Mouse (Mus musculus) MN1 (cell line): ENCODE results near the gene Rasgrp3.
"Not testable (repeated sequence)": the region's sequence is repeated elsewhere in the genome, so short reads cannot be mapped to it uniquely, and the experiment has no call there.

Source experiments
- DNase-seq: peaks from one replicate; pipeline ENCODE4 v3.0.0-alpha.2; 2016; ENCODE audit warnings: low spot score

Rasgrp3 gene

GRCm38 (mm10) chr17:75435599-75435998 is at the start of gene Rasgrp3:
Gene Rasgrp3 (plus strand): TSS chr17:75435896.
- DNase-seq = no peak

GRCm38 (mm10) chr17:75388402-75388801 is 47.3 kb upstream of the Rasgrp3 start:
- no peak for DNase-seq

DNA sequence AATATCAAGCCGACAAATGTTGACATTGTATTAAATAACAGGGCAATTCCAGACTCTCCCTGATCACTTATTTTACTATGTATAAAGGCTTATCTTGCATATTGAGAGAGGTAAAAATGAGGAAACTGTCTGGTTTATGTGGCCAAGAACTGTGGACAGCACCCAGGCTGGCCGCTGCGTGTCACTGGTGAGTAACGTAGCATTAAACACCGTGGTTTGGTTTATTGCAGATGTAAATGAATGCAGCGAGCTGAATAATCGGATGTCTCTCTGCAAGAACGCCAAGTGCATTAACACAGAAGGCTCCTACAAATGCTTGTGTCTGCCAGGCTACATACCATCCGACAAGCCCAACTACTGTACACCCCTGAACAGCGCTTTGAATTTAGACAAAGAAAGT is 45.6 kb upstream of the Rasgrp3 start:
- no peak for DNase-seq

DNA sequence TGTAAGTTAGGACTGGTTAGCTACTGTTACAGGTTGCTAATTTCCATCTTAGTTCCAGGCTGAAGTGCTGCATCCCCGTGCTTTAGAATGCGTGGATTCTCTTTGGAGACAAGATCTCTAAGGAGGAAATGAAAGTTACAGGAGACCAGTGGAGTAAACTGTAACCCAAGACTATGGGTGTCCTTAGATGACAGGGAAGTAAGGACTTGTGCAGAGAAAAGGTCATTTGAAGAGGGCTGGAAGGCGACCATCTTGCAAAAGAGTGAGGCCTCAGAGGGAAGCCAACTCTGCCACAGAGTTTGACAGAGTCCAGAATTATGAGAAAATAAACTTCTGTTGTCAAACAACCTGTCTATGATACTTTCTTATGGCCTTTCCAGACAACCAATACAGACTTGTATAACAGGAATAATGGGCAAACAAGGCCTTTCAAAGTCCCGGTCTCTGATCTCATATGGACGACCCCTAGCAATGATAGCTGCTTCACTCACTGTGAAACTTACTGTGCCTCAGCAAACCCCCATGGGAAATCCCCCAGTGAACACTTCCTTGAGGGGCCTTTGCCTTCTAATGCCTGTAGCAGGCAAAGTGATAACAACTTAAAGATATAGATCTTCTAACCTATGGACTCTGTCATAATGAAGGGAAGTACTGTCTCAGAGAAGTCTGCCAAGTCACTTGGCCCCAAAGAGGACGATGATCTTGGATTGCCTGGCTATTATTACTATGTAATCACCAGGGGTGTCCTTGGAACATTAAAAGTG is 44.1 kb upstream of the Rasgrp3 start:
- no peak for DNase-seq

DNA sequence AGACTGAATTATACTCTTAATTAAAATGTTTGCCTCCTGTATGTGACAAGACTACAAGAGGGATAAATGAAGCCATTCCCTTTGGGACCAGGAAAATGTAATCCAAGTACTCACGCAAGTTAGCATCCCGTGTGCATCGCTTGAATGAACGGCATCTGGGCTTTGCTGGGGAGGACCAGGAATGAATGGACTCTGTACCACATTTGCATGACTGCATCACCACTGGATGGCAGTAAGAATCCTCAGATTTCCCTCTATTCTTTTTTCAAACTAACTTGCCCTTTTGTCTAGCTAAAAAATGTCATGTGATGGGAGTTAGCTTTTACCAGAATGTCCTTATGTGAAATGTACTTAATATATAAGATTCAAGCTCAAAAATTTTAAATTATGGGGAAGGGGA is 29.3 kb upstream of the Rasgrp3 start:
- no peak for DNase-seq

DNA sequence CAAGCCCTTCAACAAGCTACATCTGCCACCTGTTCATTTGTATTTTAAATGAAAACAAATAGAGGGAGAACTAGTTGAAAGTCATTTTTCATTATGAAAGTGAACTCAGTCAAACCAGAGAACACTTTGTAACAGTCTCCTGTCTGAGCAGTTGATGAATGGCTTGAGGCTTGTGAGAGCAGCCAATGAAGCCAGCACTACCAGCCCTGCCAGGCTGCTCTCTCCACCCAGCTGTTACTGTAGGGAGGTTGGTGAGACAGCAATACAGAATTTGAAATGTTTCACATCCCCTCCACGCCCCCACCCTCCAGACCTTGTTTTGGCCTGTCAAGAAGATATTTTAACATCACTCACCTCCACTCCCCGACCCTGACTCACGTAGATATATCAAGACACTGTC is 18.8 kb upstream of the Rasgrp3 start:
- DNase-seq = no peak

DNA sequence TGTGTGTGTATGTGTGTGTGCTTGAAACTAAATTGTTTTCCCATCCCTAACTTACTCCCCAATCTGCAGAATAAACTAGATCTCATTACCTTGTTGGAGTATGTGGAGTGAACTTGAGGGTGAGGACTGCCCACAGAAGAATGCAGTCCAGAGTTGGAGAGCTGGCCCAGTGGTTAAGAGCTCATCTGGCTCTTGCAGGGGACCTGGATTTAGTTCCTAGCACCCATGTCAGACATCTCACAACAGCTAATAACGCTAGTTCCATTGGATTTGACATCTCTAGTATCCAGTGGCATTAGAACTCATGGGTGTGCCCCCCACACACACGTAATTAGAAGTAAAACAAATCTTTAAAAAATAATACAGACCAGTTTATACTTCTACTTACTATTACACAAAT is 1.5 kb upstream of the Rasgrp3 start:
- no peak for DNase-seq

- no peak for DNase-seq
These were observed 825 bp upstream of the Rasgrp3 start for GRCm38 (mm10) chr17:75434871-75435270.

DNA sequence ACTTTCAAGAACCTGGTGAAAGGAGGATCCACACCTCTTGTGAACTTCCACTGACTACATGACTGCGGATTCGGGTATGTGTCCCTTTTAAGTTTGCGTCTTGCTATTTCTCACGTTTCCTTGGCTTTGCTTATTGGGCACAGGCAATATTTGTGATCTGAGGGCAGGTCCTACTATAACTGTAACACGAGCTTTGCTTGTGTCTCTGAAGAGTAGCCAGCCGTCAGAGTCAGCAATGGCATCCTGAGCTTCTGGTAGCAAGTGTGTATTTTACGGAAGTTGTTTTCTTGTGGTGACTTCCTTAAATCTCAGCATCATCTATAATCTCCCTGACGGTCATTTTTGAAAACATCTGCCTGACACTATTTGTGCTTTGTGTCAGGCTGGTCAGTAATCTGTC is 399 bp downstream of the Rasgrp3 start:
- no peak for DNase-seq

GRCm38 (mm10) chr17:75436819-75437218 is 1.1 kb downstream of the Rasgrp3 start:
- DNase-seq = no peak

- DNase-seq = no peak
These were observed 1.6 kb downstream of the Rasgrp3 start for GRCm38 (mm10) chr17:75437239-75437750.

DNA sequence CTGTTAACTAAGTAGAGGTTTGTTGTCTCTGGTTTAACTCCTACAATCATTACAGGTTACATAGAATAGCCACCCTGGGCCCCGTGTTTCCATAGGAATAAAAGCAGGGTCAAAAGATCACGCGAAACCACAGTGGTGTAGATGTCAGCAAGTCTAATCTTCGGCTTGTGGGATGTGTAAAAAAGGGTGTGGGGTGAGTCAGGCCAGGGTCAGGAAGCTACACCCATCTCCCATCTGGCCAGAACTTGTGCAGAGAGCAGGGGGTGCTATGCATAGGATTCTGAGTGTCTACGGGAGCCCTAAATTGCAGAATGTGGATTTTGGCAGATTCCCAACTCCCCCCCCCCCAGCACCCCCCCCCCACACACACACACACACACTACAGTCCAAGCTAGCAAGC is 2.5 kb downstream of the Rasgrp3 start:
- DNase-seq = no peak

- no peak for DNase-seq
These were observed 3.4 kb downstream of the Rasgrp3 start for GRCm38 (mm10) chr17:75439062-75439461.

GRCm38 (mm10) chr17:75440619-75441018 is 4.9 kb downstream of the Rasgrp3 start:
- DNase-seq = no peak

- no peak for DNase-seq
These were observed 5.6 kb downstream of the Rasgrp3 start for GRCm38 (mm10) chr17:75441260-75441830.

- DNase-seq = no peak
These were observed 6.7 kb downstream of the Rasgrp3 start for GRCm38 (mm10) chr17:75442352-75442751.

DNA sequence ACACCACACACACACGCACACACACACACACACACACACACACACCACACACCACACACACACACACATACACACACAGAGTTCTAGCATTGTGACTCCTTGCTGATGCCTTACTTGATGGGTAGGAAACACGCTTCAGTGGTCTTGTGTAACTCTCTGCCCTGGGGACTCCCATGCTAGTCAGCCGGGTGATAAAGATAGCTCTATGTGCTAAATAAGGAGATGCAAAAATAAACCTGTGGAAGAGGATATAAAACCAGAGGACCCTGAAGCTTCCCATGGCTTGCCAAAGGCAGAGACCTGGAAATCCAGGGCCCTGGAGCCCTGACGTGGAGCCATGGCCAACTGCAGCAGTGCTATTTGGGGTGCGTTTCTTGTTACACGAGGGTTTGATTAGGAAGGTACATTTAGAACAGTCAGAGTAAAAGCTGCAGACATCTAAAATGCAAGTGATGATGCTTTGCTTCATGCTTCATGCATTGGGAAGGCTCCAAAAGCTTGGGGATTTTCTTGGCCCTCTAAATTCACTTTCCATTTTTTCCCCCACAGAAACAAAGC is 7.4 kb downstream of the Rasgrp3 start:
- no peak for DNase-seq

GRCm38 (mm10) chr17:75448257-75448656 is 12.6 kb downstream of the Rasgrp3 start:
- no peak for DNase-seq

DNA sequence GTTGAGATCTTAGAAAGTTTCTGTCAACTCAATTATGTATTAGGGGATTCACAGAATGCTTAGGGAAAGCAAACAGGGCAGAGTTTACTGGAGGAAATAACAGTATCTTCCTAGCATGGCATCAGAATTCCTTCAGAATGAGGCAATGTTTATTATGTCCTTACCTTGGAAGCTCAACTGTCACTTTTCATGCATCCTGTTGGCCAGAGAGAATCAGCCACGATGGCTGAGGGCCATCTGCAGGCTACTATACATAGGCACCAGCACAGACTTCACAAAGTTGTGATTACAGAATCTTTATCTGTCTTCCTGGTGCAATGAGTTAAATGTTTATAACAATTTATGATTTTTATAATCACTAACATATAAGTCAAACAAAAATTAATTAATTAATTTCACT is 13.3 kb downstream of the Rasgrp3 start:
- DNase-seq = no peak

DNA sequence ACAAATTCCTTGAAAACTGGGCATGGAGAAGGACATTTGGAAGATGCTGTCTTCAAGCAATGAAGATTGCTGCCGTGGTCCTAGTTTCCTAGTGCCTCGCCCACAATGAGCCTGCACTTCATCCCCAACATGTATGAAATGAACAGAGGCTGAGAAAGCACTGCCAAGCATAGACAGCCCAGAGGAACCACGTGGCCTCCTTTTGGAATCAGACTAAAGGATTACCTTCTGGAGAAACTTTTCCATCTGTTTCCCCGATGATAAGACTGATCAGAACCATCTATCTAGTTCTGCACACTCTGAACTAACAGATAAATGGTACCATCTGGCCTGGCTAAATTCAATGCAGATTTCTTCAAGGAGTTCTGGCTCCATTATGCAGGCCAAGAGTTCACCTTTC is 16.6 kb downstream of the Rasgrp3 start:
- no peak for DNase-seq

DNA sequence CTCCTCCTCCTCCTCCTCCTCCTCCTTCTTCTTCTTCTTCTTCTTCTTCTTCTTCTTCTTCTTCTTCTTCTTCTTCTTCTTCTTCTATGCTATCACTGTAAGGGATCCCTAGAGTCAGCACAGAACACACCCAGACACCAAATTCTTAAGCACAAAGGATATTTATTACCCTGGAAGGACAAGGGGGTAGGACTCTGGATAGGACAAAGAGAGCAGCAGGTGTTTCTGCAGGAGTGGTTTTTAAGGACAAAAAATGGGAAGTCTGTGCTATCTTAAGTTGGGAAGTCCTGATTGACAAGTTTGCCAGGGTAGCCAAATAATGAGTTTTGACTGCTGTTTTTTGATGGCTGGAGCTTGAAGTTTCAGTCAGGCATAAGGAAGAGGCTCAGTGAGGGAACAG is 17.9 kb downstream of the Rasgrp3 start:
- DNase-seq = no peak

GRCm38 (mm10) chr17:75456096-75456495 is 20.4 kb downstream of the Rasgrp3 start:
- DNase-seq = not testable (repeated sequence)

DNA sequence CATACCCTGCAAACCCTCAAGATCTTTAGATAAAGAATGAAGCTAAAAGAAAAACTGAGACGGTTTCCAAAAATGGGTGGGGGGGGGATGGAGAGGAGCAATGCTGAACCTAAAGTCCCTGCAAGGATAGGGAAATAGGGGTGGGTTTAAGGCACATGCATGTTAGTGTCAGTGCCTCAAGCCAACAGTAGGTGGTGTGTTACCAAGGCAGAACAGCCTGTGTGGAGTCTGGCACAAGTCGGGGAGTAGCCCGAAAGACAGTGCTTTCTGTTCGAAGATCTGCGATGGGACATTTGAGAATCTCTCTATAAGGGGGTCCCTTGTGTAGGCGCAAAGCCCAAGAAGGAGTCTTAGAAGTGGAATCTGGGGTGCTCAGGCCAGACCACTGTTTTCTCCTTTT is 24.9 kb downstream of the Rasgrp3 start:
- DNase-seq = no peak
